Mouse (Mus musculus): ENCODE data around the gene Epas1. TPM values are rescaled to one million over a fixed set of nuclear protein-coding genes. Genes with fewer than 3 reads are reported as not detected.

The Epas1 gene
- total and polyA plus RNA-seq, 3 experiments = not detected

- TF ChIP-seq MAFK (IDR thresholded peaks at IDR 0.05; ENCODE audit: borderline replicate concordance, low read depth, low read length) (no peak), GATA1 (IDR thresholded peaks at IDR 0.05; ENCODE audit: low read depth, low read length) (no peak), SMC3 (IDR thresholded peaks at IDR 0.05; ENCODE audit: low read depth, low read length) (no peak), ZMIZ1 (IDR thresholded peaks at IDR 0.05; ENCODE audit: low read depth, low read length) (no peak), ZKSCAN1 (IDR thresholded peaks at IDR 0.05; ENCODE audit: low read depth, low read length) (no peak), RCOR1 (IDR thresholded peaks at IDR 0.05; ENCODE audit: low read depth, low read length) (no peak), TAL1 (IDR thresholded peaks at IDR 0.05; ENCODE audit: low read length) (no peak), CHD2 (IDR thresholded peaks at IDR 0.05; ENCODE audit: low read length) (no peak), MAZ (IDR thresholded peaks at IDR 0.05; ENCODE audit: low read depth, low read length) (no peak), POLR2AphosphoS5 (IDR thresholded peaks at IDR 0.05; ENCODE audit: borderline replicate concordance, low read depth, low read length) (no peak), SIN3A (IDR thresholded peaks at IDR 0.05; ENCODE audit: low read length) (no peak), POLR2A (IDR thresholded peaks at IDR 0.05; ENCODE audit: control insufficient read depth in 1 of 2, insufficient read depth in 1 of 2, low read depth in 1 of 2, low read length in 2 of 2, poor library complexity in 1 of 2) (no peak)
- Histone ChIP-seq H3K9ac (ENCODE audit: control insufficient read depth, low read depth, low read length, poor library complexity, severe bottlenecking) (no peak overlapping the region), H3K27ac (ENCODE audit: control insufficient read depth, low read depth, low read length) (no peak overlapping the region), H3K4me3 (ENCODE audit: control insufficient read depth in 1 of 2, insufficient read depth in 1 of 2, low read depth in 2 of 2, low read length in 2 of 2) (no peak overlapping the region), H3K4me1 (ENCODE audit: control insufficient read depth in 1 of 2, insufficient read depth in 2 of 2, low read length in 2 of 2) (no peaks in the 10 kb centered on the region), H3K36me3 (ENCODE audit: control insufficient read depth in 1 of 2, insufficient read depth in 2 of 2, low read length in 2 of 2) (no peaks in the 10 kb centered on the region), H3K27me3 (ENCODE audit: control insufficient read depth in 1 of 2, insufficient read depth in 2 of 2, low read length in 2 of 2) (peaks cover 0 to 4% of the 10 kb centered on the region in 2 experiments; a peak in 1 of 4 replicates), H3K79me2 (ENCODE audit: control insufficient read depth, insufficient read depth, low read length, poor library complexity) (no peaks in the 10 kb centered on the region), H3K9me3 (replicated peaks; ENCODE audit: insufficient read depth, low read length) (no peaks in the 10 kb centered on the region)
- no peak for DNase-seq (ENCODE audit: low read depth, low spot score)
These were observed 74.1 kb downstream of the Epas1 start for GRCm38 (mm10) chr17:86827391-86828165.

GRCm38 (mm10) chr17:86828500-86828899 is 75.0 kb downstream of the Epas1 start:
- TF ChIP-seq JUND (IDR thresholded peaks at IDR 0.05; ENCODE audit: low read depth, low read length) (no peak), RAD21 (IDR thresholded peaks at IDR 0.05; ENCODE audit: low read depth, low read length) (no peak), CHD2 (IDR thresholded peaks at IDR 0.05; ENCODE audit: low read length) (no peak), ZMIZ1 (IDR thresholded peaks at IDR 0.05; ENCODE audit: low read depth, low read length) (no peak), ETS1 (IDR thresholded peaks at IDR 0.05; ENCODE audit: low read depth, low read length) (no peak), E2F4 (IDR thresholded peaks at IDR 0.05; ENCODE audit: borderline replicate concordance, low read depth, low read length) (no peak), ELF1 (IDR thresholded peaks at IDR 0.05; ENCODE audit: low read depth, low read length) (no peak), ZC3H11A (IDR thresholded peaks at IDR 0.05; ENCODE audit: low read depth, low read length) (no peak), MEF2A (IDR thresholded peaks at IDR 0.05; ENCODE audit: extremely low read depth, insufficient replicate concordance, low read depth, low read length, poor library complexity, severe bottlenecking) (no peak), CHD1 (IDR thresholded peaks at IDR 0.05; ENCODE audit: low read depth, low read length) (no peak), GABPA (IDR thresholded peaks at IDR 0.05; ENCODE audit: low read depth, low read length) (no peak), MAZ (IDR thresholded peaks at IDR 0.05; ENCODE audit: low read depth, low read length) (no peak), MAX (IDR thresholded peaks at IDR 0.05; ENCODE audit: low read length) (no peak), MYB (IDR thresholded peaks at IDR 0.05; ENCODE audit: low read depth, low read length) (no peak), CTCF (IDR thresholded peaks at IDR 0.05 in 2 of 3, conservative IDR thresholded peaks at IDR 0.05 in 1 of 3; ENCODE audit: control insufficient read depth in 1 of 3, insufficient read depth in 1 of 3, low read depth in 2 of 3, low read length in 3 of 3, poor library complexity in 1 of 3, severe bottlenecking in 1 of 3) (no peak), HCFC1 (IDR thresholded peaks at IDR 0.05; ENCODE audit: low read depth, low read length) (no peak), KAT2A (conservative IDR thresholded peaks at IDR 0.05; ENCODE audit: low read depth, low read length) (no peak), UBTF (IDR thresholded peaks at IDR 0.05; ENCODE audit: borderline replicate concordance, insufficient read depth, low read depth, low read length) (no peak), TBP (IDR thresholded peaks at IDR 0.05; ENCODE audit: low read depth, low read length) (no peak)
- no peaks in the 10 kb centered on the region for H3K9me3 ChIP-seq (replicated peaks; ENCODE audit: insufficient read depth, low read length)
- H3K36me3 ChIP-seq (ENCODE audit: control insufficient read depth in 1 of 2, insufficient read depth in 2 of 2, low read length in 2 of 2) = no peaks in the 10 kb centered on the region
- no peaks in the 10 kb centered on the region for H3K4me1 ChIP-seq (ENCODE audit: control insufficient read depth in 1 of 2, insufficient read depth in 2 of 2, low read length in 2 of 2)
- no peaks in the 10 kb centered on the region for H3K79me2 ChIP-seq (ENCODE audit: control insufficient read depth, insufficient read depth, low read length, poor library complexity)
- H3K9ac ChIP-seq (ENCODE audit: control insufficient read depth, low read depth, low read length, poor library complexity, severe bottlenecking) = no peak overlapping the region
- no peak overlapping the region for H3K4me3 ChIP-seq (ENCODE audit: control insufficient read depth in 1 of 2, insufficient read depth in 1 of 2, low read depth in 2 of 2, low read length in 2 of 2)
- DNase-seq (ENCODE audit: low read depth, low spot score) = no peak
- H3K27me3 ChIP-seq (ENCODE audit: control insufficient read depth in 1 of 2, insufficient read depth in 2 of 2, low read length in 2 of 2) = 0 out of 4 replicates have a peak, but pooled peaks cover 0 to under 1% of the 10 kb centered on the region in 2 experiments
- no peak overlapping the region for H3K27ac ChIP-seq (ENCODE audit: control insufficient read depth, low read depth, low read length)
